Mouse (Mus musculus) testis, postnatal 10 days (tissue): ENCODE measurements at regions not wholly inside any gene's neighbourhood (a gene's known extent, or its start where the extent isn't known, plus 50 kb on each side); places are given as distances from the start of the nearest gene placed in this dataset.

Experiments used
- DNase-seq: peaks from one replicate; pipeline ENCODE4 v3.0.0; 2021; ENCODE audit warnings: low spot score

DNA sequence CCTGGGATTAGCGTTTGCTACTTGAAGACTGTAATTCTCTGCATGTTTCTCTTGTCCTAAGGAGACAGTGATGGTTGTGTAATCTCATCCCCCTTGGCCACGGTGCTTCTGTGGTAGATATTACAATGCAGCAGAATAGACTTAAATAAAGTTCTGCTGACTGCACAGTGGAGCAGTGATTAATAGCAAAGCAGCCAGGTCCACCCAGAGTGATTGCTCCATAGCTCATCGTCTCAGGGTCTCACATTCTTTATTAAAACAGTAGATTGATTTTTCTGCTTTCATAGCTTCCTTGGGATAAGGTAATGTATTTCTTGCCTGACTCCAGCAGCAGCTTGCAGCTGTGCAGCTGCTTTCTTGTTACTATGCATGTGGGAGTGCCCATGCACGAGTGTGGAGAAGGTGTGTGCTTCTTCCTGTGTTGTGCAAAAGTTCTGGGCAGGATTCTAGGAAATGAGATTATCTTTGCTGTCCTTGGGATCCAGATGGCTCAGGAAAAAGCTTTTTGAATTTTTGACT lies 169.9 kb upstream of the Plppr1 start:
- no peak for DNase-seq

DNA sequence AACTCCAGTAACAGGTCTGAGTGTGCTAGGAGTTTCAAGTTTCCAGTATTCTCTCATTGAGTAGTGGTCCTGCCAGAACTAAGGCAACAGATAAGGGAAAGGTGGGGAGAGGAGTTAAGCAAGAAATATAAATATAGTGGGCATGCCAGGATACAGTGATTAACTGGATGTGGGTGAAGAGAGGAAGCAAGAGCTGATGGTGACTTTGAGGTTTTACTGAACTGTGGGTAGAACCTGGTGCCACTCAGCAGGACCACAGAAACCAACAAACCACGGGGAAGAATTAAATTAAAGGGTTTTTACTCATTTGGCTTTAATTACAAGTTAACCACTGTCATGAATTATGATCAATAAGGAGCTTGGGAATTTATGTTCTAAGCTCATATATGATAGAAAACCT lies 154.5 kb upstream of the Plppr1 start:
- no peak for DNase-seq

DNA sequence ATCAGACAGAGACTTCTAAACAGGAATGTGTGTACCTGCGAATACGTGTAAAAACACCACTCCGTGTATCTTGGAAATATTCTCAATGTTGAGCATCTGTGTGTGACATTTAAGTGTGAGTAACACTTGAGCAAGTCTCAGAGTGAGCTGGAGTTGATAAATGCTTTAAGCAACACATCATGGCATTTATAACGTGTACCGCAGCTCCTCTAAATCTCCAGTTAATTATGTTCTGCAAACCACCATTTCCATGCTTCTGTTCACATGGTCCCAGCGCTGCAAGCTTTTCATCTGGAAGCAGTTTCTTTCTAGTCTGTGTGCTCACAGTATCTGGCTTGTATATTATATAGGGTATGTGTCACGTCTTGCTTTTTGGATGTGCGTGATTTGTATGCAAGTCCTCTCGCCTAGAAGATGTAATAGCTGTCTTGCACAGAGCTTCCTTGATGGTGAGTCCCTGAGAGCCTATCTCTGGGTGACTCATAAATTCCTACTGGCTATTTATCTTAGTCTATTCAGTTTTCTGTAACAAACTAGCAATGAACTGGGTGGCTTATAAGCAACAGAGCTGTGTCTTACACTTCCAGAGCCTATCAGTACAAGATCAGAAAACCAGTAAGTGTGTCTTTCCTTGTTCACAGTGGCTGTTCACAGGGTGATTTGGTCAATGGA lies 153.7 kb upstream of the Plppr1 start:
- no peak for DNase-seq

DNA sequence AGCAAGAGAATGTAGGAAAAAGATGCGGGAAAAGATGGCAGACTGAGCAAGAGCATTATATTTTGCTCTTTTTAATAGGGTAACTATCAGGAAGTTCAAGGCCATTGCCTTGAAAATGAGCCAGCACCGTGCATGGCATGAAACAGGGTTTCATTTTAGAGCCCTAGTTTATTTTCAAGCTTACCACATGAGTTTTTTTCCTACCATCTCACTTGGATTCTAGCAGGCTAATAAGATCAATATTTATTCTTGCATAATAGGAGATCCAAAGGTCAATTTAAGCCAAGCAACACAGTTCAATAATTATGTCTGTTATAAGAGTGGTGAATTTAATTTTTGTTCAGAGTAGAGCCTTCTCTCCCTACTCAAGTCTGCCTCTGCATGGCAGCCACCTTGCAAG lies 149.9 kb upstream of the Plppr1 start:
- DNase-seq = no peak

DNA sequence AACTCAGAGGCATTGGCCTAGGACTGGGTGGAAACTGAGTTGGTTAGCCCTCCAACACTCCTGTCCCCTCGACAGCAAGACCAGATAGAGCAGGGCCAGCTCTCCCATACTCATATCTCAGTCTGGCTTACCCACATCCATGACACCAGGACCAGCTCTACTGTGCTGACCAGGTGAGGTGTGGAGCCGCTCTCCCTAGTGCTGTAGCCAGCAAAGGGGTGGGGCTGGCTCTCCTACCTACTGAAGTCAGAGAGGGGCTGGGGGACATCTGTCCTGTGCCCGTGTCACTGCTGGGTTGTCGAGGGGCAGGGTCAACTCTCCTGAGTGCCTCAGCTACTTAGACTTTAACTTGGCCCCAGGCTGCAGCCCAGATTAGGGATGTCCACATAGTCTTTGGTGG lies 145.8 kb upstream of the Plppr1 start:
- no peak for DNase-seq

DNA sequence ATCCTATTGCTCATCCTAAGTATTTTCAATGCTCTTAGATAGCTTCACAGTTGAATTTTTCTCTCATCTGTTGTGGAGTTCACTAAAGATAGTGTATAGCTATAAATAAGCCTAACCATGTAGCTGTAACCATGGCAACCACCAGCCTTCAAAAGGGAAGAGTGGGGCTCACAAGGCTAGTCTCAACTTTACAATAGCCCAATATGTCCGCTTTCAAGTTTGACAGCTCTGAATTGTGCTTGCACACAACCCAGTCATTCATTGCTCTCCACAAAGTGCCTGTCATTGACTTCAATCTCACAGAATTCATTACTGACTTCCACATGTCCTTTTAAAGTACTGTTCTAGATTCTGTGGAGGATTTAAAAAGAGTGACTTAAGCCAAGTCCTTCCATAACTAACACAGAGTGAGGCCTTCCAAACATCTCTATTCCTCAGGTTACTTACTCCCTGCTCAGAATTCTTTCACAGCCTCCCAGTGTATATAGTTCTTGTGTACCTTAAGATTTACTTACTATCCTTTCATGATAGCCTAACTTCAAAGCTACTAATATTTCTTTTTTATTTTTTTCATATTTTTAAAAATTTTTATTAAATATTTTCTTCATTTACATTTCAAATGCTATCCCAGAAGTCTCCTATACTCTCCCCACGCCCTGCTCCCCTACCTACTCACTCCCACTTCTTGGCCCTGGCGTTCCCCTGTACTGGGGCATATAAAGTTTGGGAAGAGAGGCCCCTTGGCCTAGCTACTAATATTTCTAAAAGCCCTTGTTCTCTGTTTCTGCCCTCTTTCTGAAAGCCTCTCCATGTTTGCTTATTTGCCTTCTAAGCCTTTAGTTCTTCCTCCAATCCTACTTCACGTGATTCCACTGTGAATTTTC lies 134.3 kb upstream of the Plppr1 start:
- no peak for DNase-seq

DNA sequence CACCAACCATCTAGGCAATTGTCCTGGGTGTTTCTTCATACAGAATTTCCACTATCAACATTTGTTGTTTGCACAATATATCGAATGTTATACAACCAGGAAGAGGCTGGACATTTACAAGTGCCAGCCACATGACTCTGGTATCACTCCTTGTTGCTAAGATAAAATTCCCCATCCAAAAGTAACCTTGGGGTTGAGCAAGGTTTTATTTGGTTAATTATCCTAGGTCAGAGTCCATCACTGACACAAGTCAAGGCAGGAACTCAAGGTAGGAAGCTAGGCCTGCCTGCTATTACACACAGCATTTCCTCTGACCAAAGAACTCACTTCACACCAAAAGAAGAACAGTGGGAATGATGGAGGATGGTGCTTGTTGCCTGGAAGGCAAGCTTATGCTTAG lies 120.7 kb upstream of the Plppr1 start:
- no peak for DNase-seq

DNA sequence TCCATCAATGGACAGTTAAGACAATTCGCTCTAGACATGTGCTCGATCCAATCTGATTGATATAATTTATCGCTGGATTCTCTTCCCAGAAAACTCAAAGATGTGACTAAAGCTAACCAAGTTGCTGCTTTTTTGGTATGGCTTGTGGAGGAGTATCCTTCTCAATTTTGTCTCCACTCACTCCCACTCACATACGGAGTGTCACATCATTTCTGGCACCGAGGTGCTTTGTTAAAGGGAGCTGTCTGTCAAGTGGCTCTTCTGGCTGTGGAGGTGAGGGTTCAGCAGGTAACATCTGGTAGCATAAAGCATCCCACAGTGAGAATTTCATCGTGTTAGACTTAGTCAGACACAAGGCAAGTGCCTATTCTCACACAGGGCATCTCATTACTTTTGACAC lies 120.2 kb upstream of the Plppr1 start:
- DNase-seq = no peak

DNA sequence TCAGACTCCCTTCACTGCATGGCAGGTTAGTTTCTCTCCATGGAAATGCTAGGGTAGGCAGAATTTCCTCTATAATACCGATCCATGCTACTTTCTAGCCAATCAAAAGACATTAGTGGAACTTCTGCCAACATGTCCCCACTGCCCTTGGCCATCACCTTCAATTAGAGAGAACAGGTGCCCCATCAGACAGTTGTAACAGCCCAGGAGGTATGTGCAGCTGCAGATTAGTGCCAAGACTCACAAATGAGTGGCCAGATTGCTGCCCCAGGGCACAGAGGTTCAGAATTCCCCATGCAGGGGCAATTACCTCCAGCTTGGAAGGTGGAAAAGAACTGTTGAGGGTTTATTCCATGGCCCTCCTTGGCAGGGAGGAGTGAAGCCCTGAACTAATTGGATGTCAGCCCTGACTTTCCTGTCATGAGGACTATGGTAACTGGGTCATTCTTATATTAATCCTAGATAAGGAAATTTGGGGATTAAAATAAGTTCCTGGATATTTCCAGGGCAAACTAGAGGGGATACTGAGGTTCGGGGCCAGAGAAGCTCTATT lies 113.7 kb upstream of the Plppr1 start:
- DNase-seq = no peak

DNA sequence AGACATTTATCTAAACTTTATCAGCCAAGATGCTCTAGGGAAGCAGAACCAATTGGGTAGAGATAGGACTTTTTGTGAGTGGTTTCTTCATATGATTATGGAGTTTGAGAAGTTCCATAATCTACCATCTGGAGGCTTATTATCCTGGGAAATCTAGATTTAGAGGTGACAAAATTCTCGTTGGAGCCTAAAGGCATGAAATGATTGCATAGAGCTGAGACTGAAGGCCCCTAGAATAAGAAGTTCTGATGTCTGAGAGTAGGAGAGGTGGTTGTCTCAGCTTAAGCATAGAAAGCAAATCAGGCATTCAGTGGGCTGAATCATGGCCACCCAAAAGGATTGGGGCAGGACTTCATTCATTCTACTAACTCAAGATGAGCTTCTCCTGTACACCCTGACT lies 106.1 kb upstream of the Plppr1 start:
- no peak for DNase-seq

DNA sequence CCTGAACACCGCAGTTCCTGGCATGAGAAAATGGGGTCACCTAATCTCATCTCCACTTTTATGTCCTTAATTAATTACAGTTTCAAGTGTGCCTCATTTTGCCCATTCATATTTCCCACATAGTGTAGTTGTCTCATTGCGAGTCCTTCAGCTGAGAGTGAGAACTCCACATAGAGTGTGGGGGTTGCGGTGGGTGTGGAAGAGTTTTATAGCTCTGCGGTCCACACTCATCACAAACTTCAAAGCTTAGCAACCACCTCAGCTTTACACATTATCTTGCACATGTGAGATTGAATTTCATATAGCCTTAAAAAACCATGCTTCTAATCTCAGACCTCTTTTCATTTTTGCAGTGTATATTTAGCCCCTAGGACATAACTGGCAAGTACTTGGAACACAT lies 83.3 kb upstream of the Plppr1 start:
- no peak for DNase-seq

DNA sequence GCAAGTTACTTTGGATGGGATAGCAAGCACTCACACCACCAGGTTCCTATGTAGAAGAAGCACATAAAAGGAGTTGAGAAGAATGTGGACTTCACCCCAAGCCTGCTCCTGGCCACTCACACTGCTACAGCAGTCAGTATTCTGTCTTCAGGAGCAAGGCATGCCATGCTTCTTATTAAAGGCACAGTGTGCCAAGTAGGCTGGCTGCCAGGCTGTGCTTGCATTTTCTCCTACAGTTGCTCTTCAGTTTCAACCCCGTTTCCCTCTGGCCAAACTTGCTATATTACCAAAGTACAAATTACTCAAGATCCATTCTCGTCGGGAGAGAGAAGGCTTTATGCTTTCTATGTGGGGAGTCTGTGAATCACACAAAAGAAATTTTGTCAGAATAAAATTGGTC lies 67.1 kb upstream of the Plppr1 start:
- DNase-seq = no peak
